Mouse (Mus musculus) heart, postnatal 0 days (tissue): ENCODE results near the gene Pgp. TPM values are rescaled to one million over a fixed set of nuclear protein-coding genes. Genes with fewer than 3 reads are reported as not detected.

Experiments used
- ATAC-seq: fragments of 200-750 bp; cut with Nextera tagmentation; 2 replicates; pipeline ENCODE4 v1.8.0; 2017; ENCODE audit warnings: low read depth, moderate number of reproducible peaks, moderate library complexity; ENCODE audit not compliant: insufficient read depth
- DNase-seq: peaks from one replicate; pipeline ENCODE4 v3.0.0-alpha.2; 2016; ENCODE audit warnings: low spot score
- H3K27ac ChIP-seq: fragments of 300-500 bp; sonication (generic); 2 replicates; pipeline ENCODE4 v1.5.1; 2014; ENCODE audit warnings: low read depth, mild to moderate bottlenecking
- H3K27me3 ChIP-seq: fragments of 300-500 bp; sonication (generic); 2 replicates; pipeline ENCODE4 v1.6.1; 2014; ENCODE audit warnings: low read length, mixed read lengths; ENCODE audit not compliant: control insufficient read depth, insufficient read depth
- H3K36me3 ChIP-seq: fragments of 300-500 bp; sonication (generic); replicated peaks from 2 replicates; pipeline ENCODE4 v1.6.1; 2014; ENCODE audit warnings: low read length, mixed read lengths; ENCODE audit not compliant: control insufficient read depth, insufficient read depth
- H3K4me1 ChIP-seq: fragments of 300-500 bp; sonication (generic); 2 replicates; pipeline ENCODE4 v1.6.1; 2014; ENCODE audit warnings: antibody characterized with exemption; ENCODE audit not compliant: control insufficient read depth, insufficient read depth
- H3K4me2 ChIP-seq: fragments of 300-500 bp; sonication (generic); 2 replicates; pipeline ENCODE4 v1.6.1; 2014; ENCODE audit warnings: low read depth, mild to moderate bottlenecking, low read length, moderate library complexity
- H3K4me3 ChIP-seq: fragments of 300-500 bp; sonication (generic); 2 replicates; pipeline ENCODE4 v1.5.1; 2014; ENCODE audit warnings: low read depth, low read length
- H3K9ac ChIP-seq: fragments of 300-500 bp; sonication (generic); replicated peaks from 2 replicates; pipeline ENCODE4 v1.6.1; 2014; ENCODE audit warnings: low read depth, low read length, mixed read lengths
- H3K9me3 ChIP-seq: fragments of 300-500 bp; sonication (generic); replicated peaks from 2 replicates; pipeline ENCODE4 v1.6.1; 2016; ENCODE audit warnings: low read length; ENCODE audit not compliant: control insufficient read depth
- CTCF ChIP-seq: IDR thresholded peaks from 2 replicates; pipeline ENCODE4 v1.5.1; 2016; ENCODE audit warnings: antibody characterized with exemption, control low read depth, low read depth
- EP300 ChIP-seq: IDR thresholded peaks from 2 replicates; pipeline ENCODE4 v1.6.1; 2016; ENCODE audit warnings: antibody characterized with exemption, low read depth
- WGBS: fragments of 180-500 bp; shearing (Covaris S2); extraction: QIAGEN DNeasy Blood & Tissue Kit; methylation state at CpG from one replicate; pipeline ENCODE4 v1.1.7; 2014; 5-methylcytosine and 5-hydroxymethylcytosine counted together
- polyA plus RNA-seq: library from polyadenylated mRNA; unstranded; fragments of >200 nt; fragmentation: Nextera tagmentation; extraction: Ambion mirVana; gene quantifications from 2 replicates; pipeline ENCODE4 v1.2.1, GENCODE M21; 2015
- total RNA-seq: library from RNA; depleted of rRNA; stranded (reverse); fragments of >200 nt; gene quantifications from 2 replicates; pipeline ENCODE4 v1.2.3, GENCODE M21; 2014; ENCODE audit warnings: low replicate concordance

The Pgp gene
- total and polyA plus RNA-seq, 2 experiments from 2014 or later: 62.3 to 70.6 TPM

DNA sequence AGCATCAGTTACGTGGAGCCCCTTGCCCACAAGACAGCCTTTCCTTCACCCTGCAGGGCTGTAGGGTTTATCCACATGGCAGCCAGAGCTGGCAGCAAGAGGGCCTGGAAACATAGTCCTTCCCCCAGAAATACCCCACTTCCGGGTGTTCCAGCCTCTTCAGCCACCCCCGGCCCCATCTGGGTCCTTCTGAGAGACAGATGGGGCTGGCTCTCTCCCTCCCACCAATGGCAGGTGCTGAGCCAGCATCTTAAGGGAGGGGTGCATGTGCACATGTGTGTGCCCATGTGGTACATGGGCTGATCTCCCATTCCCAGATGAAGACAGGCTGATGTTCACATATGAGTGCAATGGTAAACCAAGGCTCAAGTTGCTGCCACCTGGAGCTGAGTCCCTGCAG, 25.3 kb downstream of the Pgp start:
- peaks cover 5% of the 10 kb centered on the region for H3K27me3 ChIP-seq
- no peak for DNase-seq

GRCm38 (mm10) chr17:24496026-24496425, 25.8 kb downstream of the Pgp start:
- 56% methylated on average over 1 of the region's 1 CpGs for WGBS
- Histone ChIP-seq H3K27me3 (no peaks in the 10 kb centered on the region; the same call in 1 of the 2 replicates), H3K4me2 (no peak overlapping the region), H3K4me1 (no peaks in the 10 kb centered on the region), H3K4me3 (no peak overlapping the region), H3K9me3 (no peaks in the 10 kb centered on the region), H3K27ac (no peak overlapping the region), H3K36me3 (no peaks in the 10 kb centered on the region), H3K9ac (no peak overlapping the region)
- TF ChIP-seq EP300 (no peak), CTCF (no peak)
- ATAC-seq (no peak), DNase-seq (no peak)

More for the DNA sequence above, 25.3 kb downstream of the Pgp start:
- Histone ChIP-seq H3K27ac (no peak overlapping the region), H3K4me1 (no peaks in the 10 kb centered on the region), H3K36me3 (no peaks in the 10 kb centered on the region), H3K9me3 (no peaks in the 10 kb centered on the region), H3K4me3 (no peak overlapping the region), H3K4me2 (no peak overlapping the region), H3K9ac (no peak overlapping the region)
- ATAC-seq: no peak
- no peak for TF ChIP-seq CTCF
- no peak for TF ChIP-seq EP300
- WGBS: 61% methylated on average over 3 of the region's 3 CpGs

GRCm38 (mm10) chr17:24502208-24502607, 32.0 kb downstream of the Pgp start:
- TF ChIP-seq CTCF: peak; percentile 17; the same call in 1 of the 2 replicates
- no peak for TF ChIP-seq EP300
- Histone ChIP-seq H3K27me3 (peaks cover 4% of the 10 kb centered on the region; the same call in 1 of the 2 replicates), H3K4me2 (no peak overlapping the region), H3K4me3 (no peak overlapping the region), H3K9me3 (no peaks in the 10 kb centered on the region), H3K4me1 (no peaks in the 10 kb centered on the region), H3K36me3 (no peaks in the 10 kb centered on the region), H3K9ac (no peak overlapping the region), H3K27ac (no peak overlapping the region)
- ATAC-seq (no peak), DNase-seq (no peak)
- WGBS: 28% methylated on average over 11 of the region's 11 CpGs

GRCm38 (mm10) chr17:24504085-24504484, 33.9 kb downstream of the Pgp start:
- H3K27me3 ChIP-seq: peaks cover 4% of the 10 kb centered on the region; the same call in 1 of the 2 replicates
- no peak overlapping the region for H3K4me3 ChIP-seq
- no peak overlapping the region for H3K27ac ChIP-seq
- DNase-seq (no peak), ATAC-seq (no peak)
- no peak overlapping the region for H3K9ac ChIP-seq
- H3K9me3 ChIP-seq: no peaks in the 10 kb centered on the region
- 88% methylated on average over 10 of the region's 10 CpGs for WGBS
- no peak overlapping the region for H3K4me2 ChIP-seq
- no peak for TF ChIP-seq EP300
- no peak for TF ChIP-seq CTCF
- H3K36me3 ChIP-seq: peaks cover 14% of the 10 kb centered on the region
- no peaks in the 10 kb centered on the region for H3K4me1 ChIP-seq

GRCm38 (mm10) chr17:24505286-24505955, 35.2 kb downstream of the Pgp start:
- Histone ChIP-seq H3K4me3 (no peak overlapping the region), H3K4me2 (no peak overlapping the region), H3K27me3 (peaks cover 4% of the 10 kb centered on the region; the same call in 1 of the 2 replicates), H3K36me3 (peaks cover 27% of the 10 kb centered on the region), H3K27ac (no peak overlapping the region), H3K9ac (no peak overlapping the region), H3K9me3 (no peaks in the 10 kb centered on the region), H3K4me1 (no peaks in the 10 kb centered on the region)
- WGBS: 92% methylated on average over 30 of the region's 30 CpGs
- DNase-seq (no peak), ATAC-seq (no peak)
- no peak for TF ChIP-seq CTCF
- no peak for TF ChIP-seq EP300
